Mouse (Mus musculus): ENCODE measurements around the gene Pls1. TPM values are rescaled to one million over a fixed set of nuclear protein-coding genes. Genes with fewer than 3 reads are reported as not detected.

Gene Pls1
- total RNA-seq, 2 experiments from 2014 or later = 0.29 to 0.36 TPM

- intact Hi-C loops (cut with DNase I) = no loop called here
Observed at GRCm38 (mm10) chr9:95809596-95809995, 35.5 kb downstream of the Pls1 start.

GRCm38 (mm10) chr9:95805449-95805848 lies 39.7 kb downstream of the Pls1 start:
- intact Hi-C loops (cut with DNase I) = no loop called here
- DNase-seq (ENCODE audit: low spot score) = no peak

More at GRCm38 (mm10) chr9:95809596-95809995, 35.5 kb downstream of the Pls1 start:
- no peak for DNase-seq (ENCODE audit: low spot score)

- intact Hi-C loops (cut with DNase I) = no loop called here
Observed at GRCm38 (mm10) chr9:95803783-95804182, 41.3 kb downstream of the Pls1 start.

GRCm38 (mm10) chr9:95801610-95802451 lies 43.3 kb downstream of the Pls1 start:
- intact Hi-C loops (cut with DNase I) = no loop called here
- no peak for DNase-seq (ENCODE audit: low spot score)

More at GRCm38 (mm10) chr9:95803783-95804182, 41.3 kb downstream of the Pls1 start:
- no peak for DNase-seq (ENCODE audit: low spot score)

GRCm38 (mm10) chr9:95796323-95796722 lies 48.8 kb downstream of the Pls1 start:
- no peak for DNase-seq (ENCODE audit: low spot score)
- intact Hi-C loops (cut with DNase I) = no loop called here

- DNase-seq (ENCODE audit: low spot score) = no peak
- intact Hi-C loops (cut with DNase I) = no loop called here
Observed at GRCm38 (mm10) chr9:95795844-95796243, 49.3 kb downstream of the Pls1 start.

GRCm38 (mm10) chr9:95795077-95795784 lies 49.9 kb downstream of the Pls1 start:
- intact Hi-C loops (cut with DNase I) = no loop called here
- no peak for DNase-seq (ENCODE audit: low spot score)

GRCm38 (mm10) chr9:95793986-95794744 lies 50.9 kb downstream of the Pls1 start:
- no peak for DNase-seq (ENCODE audit: low spot score)
- intact Hi-C loops (cut with DNase I) = no loop called here

GRCm38 (mm10) chr9:95784888-95785511 lies 60.1 kb downstream of the Pls1 start:
- intact Hi-C loops (cut with DNase I) = no loop called here
- DNase-seq (ENCODE audit: low spot score) = no peak

GRCm38 (mm10) chr9:95783646-95784293 lies 61.3 kb downstream of the Pls1 start:
- intact Hi-C loops (cut with DNase I) = no loop called here

GRCm38 (mm10) chr9:95771671-95772070 lies 73.4 kb downstream of the Pls1 start:
- intact Hi-C loops (cut with DNase I) = no loop called here
- DNase-seq (ENCODE audit: low spot score) = no peak

More at GRCm38 (mm10) chr9:95783646-95784293, 61.3 kb downstream of the Pls1 start:
- no peak for DNase-seq (ENCODE audit: low spot score)

- DNase-seq (ENCODE audit: low spot score) = no peak
- intact Hi-C loops (cut with DNase I) = no loop called here
Observed at GRCm38 (mm10) chr9:95763218-95763617, 81.9 kb downstream of the Pls1 start.

GRCm38 (mm10) chr9:95762228-95762627 lies 82.9 kb downstream of the Pls1 start:
- DNase-seq (ENCODE audit: low spot score) = no peak
- intact Hi-C loops (cut with DNase I) = no loop called here

- intact Hi-C loops (cut with DNase I) = no loop called here
- DNase-seq (ENCODE audit: low spot score) = no peak
Observed at GRCm38 (mm10) chr9:95761381-95761780, 83.7 kb downstream of the Pls1 start.

GRCm38 (mm10) chr9:95750746-95751145 lies 94.4 kb downstream of the Pls1 start:
- intact Hi-C loops (cut with DNase I) = no loop called here

GRCm38 (mm10) chr9:95750037-95750511 lies 95.0 kb downstream of the Pls1 start, which contains the start of gene Trpc1:
Gene Trpc1, minus strand, starts transcription at chr9:95750375.
- DNase-seq (ENCODE audit: low spot score) = peak; percentile 63
- intact Hi-C loops (cut with DNase I) = no loop called here

More at GRCm38 (mm10) chr9:95750746-95751145, 94.4 kb downstream of the Pls1 start:
- DNase-seq (ENCODE audit: low spot score) = no peak

GRCm38 (mm10) chr9:95749461-95749928 lies 95.6 kb downstream of the Pls1 start:
- peak; percentile 2 for DNase-seq (ENCODE audit: low spot score)
- intact Hi-C loops (cut with DNase I) = loop anchor here (5.0 kb wide), 1 partner anchor 108 kb away; the partner anchor contains the start of gene Atr

- DNase-seq (ENCODE audit: low spot score) = no peak
- intact Hi-C loops (cut with DNase I) = loop anchor here (5.0 kb wide), 1 partner anchor 110 kb away; the partner anchor contains the start of gene Atr
Observed at GRCm38 (mm10) chr9:95747298-95747697, 97.8 kb downstream of the Pls1 start.
